Mouse (Mus musculus) C3H10T1/2 (cell line): Measurements from ENCODE around the gene Olfr985. TPM values are rescaled to one million over a fixed set of nuclear protein-coding genes. Genes with fewer than 3 reads are reported as not detected.

Experiments
- polyA plus RNA-seq, 2 experiments: library from polyadenylated mRNA; unstranded; fragments of >200 nt; fragmentation: generic; extraction: Trizol; gene quantifications; one replicate each; pipeline ENCODE4 v1.2.1; 2012; ENCODE audit warnings: missing spikeins in 2 of 2

The Olfr985 gene
- polyA plus RNA-seq = not detected

GRCm38 (mm10) chr9:40130084-40130483, at the start of gene Olfr985:
Gene Olfr985 (minus strand): TSS chr9:40130184.

GRCm38 (mm10) chr9:40114106-40114505, 15.9 kb downstream of the Olfr985 start, which contains the start of gene Olfr984:
Gene Olfr984 (minus strand): TSS chr9:40114206.

GRCm38 (mm10) chr9:40093495-40093894, 36.5 kb downstream of the Olfr985 start, which contains the start of gene Olfr983:
Gene Olfr983 (minus strand): TSS chr9:40093595.

Other genes with a start within 250 kb of the Olfr985 start
- gene Olfr229, start 222.8 kb downstream of the Olfr985 start, polyA plus RNA-seq = not detected
- gene Olfr974, start 192.7 kb downstream of the Olfr985 start, polyA plus RNA-seq = not detected
- gene Olfr975, start 178.1 kb downstream of the Olfr985 start, polyA plus RNA-seq = not detected
- gene Olfr976, start 169.1 kb downstream of the Olfr985 start, polyA plus RNA-seq = not detected
- not detected for gene Olfr978, start 138.1 kb downstream of the Olfr985 start, polyA plus RNA-seq
- gene Olfr979, start 126.7 kb downstream of the Olfr985 start, polyA plus RNA-seq = not detected
- not detected for gene Olfr980, start 120.6 kb downstream of the Olfr985 start, polyA plus RNA-seq
- not detected for gene Olfr981, start 108.7 kb downstream of the Olfr985 start, polyA plus RNA-seq
- gene Olfr982, start 56.4 kb downstream of the Olfr985 start, polyA plus RNA-seq = not detected
- gene Olfr983, start 36.6 kb downstream of the Olfr985 start, polyA plus RNA-seq = not detected
- not detected for gene Olfr984, start 16.0 kb downstream of the Olfr985 start, polyA plus RNA-seq
- gene Tmem225, start 17.9 kb upstream of the Olfr985 start, polyA plus RNA-seq = not detected
- not detected for gene Olfr986, start 50.7 kb upstream of the Olfr985 start, polyA plus RNA-seq
- gene Zfp202, start 62.1 kb upstream of the Olfr985 start, polyA plus RNA-seq = 1 to 10 TPM in 1 of 2 experiments, under 1 TPM in 1; 0.29 to 1.5 TPM
- under 1 TPM in 1 of 2 experiments, not detected in 1; 0.01 TPM for gene Scn3b, start 139.0 kb upstream of the Olfr985 start, polyA plus RNA-seq